Mouse (Mus musculus) lung, postnatal 0 days (tissue): ENCODE data around the gene Elavl3. TPM values are rescaled to one million over a fixed set of nuclear protein-coding genes. Genes with fewer than 3 reads are reported as not detected.

Source experiments
- ATAC-seq: fragments of 200-750 bp; cut with Nextera tagmentation; 2 replicates; pipeline ENCODE4 v1.8.0; 2017; ENCODE audit warnings: moderate library complexity
- DNase-seq: peaks from one replicate; pipeline ENCODE4 v3.0.0-alpha.2; 2016; ENCODE audit warnings: low spot score
- H3K27ac ChIP-seq: fragments of 300-500 bp; sonication (generic); 2 replicates; pipeline ENCODE4 v1.5.1; 2014; ENCODE audit warnings: antibody characterized with exemption, mild to moderate bottlenecking, low read length, mixed read lengths
- H3K27me3 ChIP-seq: fragments of 300-500 bp; sonication (generic); replicated peaks from 2 replicates; pipeline ENCODE4 v1.6.1; 2014; ENCODE audit warnings: low read length, mixed read lengths; ENCODE audit not compliant: insufficient read depth
- H3K36me3 ChIP-seq: fragments of 300-500 bp; sonication (generic); 2 replicates; pipeline ENCODE4 v1.6.1; 2014; ENCODE audit warnings: low read length, mixed read lengths; ENCODE audit not compliant: insufficient read depth
- H3K4me1 ChIP-seq: fragments of 300-500 bp; sonication (generic); 2 replicates; pipeline ENCODE4 v1.6.1; 2014; ENCODE audit warnings: antibody characterized with exemption, low read depth, low read length, mixed read lengths; ENCODE audit not compliant: insufficient read depth
- H3K4me2 ChIP-seq: fragments of 300-500 bp; sonication (generic); replicated peaks from 2 replicates; pipeline ENCODE4 v1.6.1; 2014; ENCODE audit warnings: low read depth, mild to moderate bottlenecking, low read length, moderate library complexity, mixed read lengths
- H3K4me3 ChIP-seq: fragments of 300-500 bp; sonication (generic); 2 replicates; pipeline ENCODE4 v1.5.1; 2014; ENCODE audit warnings: low read depth, low read length
- H3K9ac ChIP-seq: fragments of 300-500 bp; sonication (generic); replicated peaks from 2 replicates; pipeline ENCODE4 v1.6.1; 2014; ENCODE audit warnings: low read depth, mild to moderate bottlenecking
- H3K9me3 ChIP-seq: fragments of 300-500 bp; sonication (generic); 2 replicates; pipeline ENCODE4 v1.6.1; 2016; ENCODE audit warnings: low read length, mixed read lengths
- CTCF ChIP-seq: IDR thresholded peaks from 2 replicates; pipeline ENCODE4 v1.5.1; 2016; ENCODE audit warnings: antibody characterized with exemption, mild to moderate bottlenecking
- EP300 ChIP-seq: IDR thresholded peaks from 2 replicates; pipeline ENCODE4 v1.6.1; 2016; ENCODE audit warnings: antibody characterized with exemption, mild to moderate bottlenecking, control low read depth
- WGBS: fragments of 180-500 bp; shearing (Covaris S2); extraction: QIAGEN DNeasy Blood & Tissue Kit; methylation state at CpG from one replicate; pipeline ENCODE4 v1.1.7; 2014; 5-methylcytosine and 5-hydroxymethylcytosine counted together
- polyA plus RNA-seq: library from polyadenylated mRNA; unstranded; fragments of >200 nt; fragmentation: Nextera tagmentation; extraction: Ambion mirVana; gene quantifications from 2 replicates; pipeline ENCODE4 v1.2.1, GENCODE M21; 2015

Elavl3 gene
- polyA plus RNA-seq, 1 experiment from 2014 or later: 0.04 TPM

- TF ChIP-seq CTCF (no peak), EP300 (no peak)
- WGBS: 0% methylated on average over 18 of the region's 18 CpGs
These were observed 48.7 kb downstream of the Elavl3 start for GRCm38 (mm10) chr9:22003163-22003554.

GRCm38 (mm10) chr9:22002194-22003162 lies 49.3 kb downstream of the Elavl3 start, which contains the start of the genes Ccdc151 and Prkcsh:
Gene Ccdc151, minus strand, starts transcription at chr9:22002634.
Gene Prkcsh, plus strand, starts transcription at chr9:22002806.
- ATAC-seq: peak; percentile 99

More at GRCm38 (mm10) chr9:22003163-22003554, 48.7 kb downstream of the Elavl3 start:
- ATAC-seq (peak; percentile 0; the same call in 1 of the 2 replicates), DNase-seq (no peak)
- Histone ChIP-seq H3K27me3 (no peaks in the 10 kb centered on the region), H3K4me2 (peak overlapping the region; percentile 81), H3K9me3 (no peaks in the 10 kb centered on the region), H3K4me3 (peak overlapping the region; percentile 67), H3K36me3 (peaks cover 9% of the 10 kb centered on the region), H3K27ac (peak overlapping the region; percentile 43; the same call in 1 of the 2 replicates), H3K4me1 (peaks cover 8% of the 10 kb centered on the region; the same call in 1 of the 2 replicates), H3K9ac (peak overlapping the region; percentile 43)

GRCm38 (mm10) chr9:22001633-22002032 lies 50.2 kb downstream of the Elavl3 start:
- no peaks in the 10 kb centered on the region for H3K27me3 ChIP-seq
- no peak for TF ChIP-seq EP300
- TF ChIP-seq CTCF: peak; percentile 14; the same call in 1 of the 2 replicates
- ATAC-seq: no peak
- no peaks in the 10 kb centered on the region; the same call in none of the 2 replicates for H3K36me3 ChIP-seq
- no peak overlapping the region for H3K27ac ChIP-seq
- H3K4me2 ChIP-seq: no peak overlapping the region
- no peak for DNase-seq
- no peak overlapping the region for H3K9ac ChIP-seq
- peaks cover 8% of the 10 kb centered on the region; the same call in 1 of the 2 replicates for H3K4me1 ChIP-seq
- 85% methylated on average over 4 of the region's 4 CpGs for WGBS
- H3K4me3 ChIP-seq: no peak overlapping the region
- H3K9me3 ChIP-seq: no peaks in the 10 kb centered on the region

More at GRCm38 (mm10) chr9:22002194-22003162, 49.3 kb downstream of the Elavl3 start, which contains the start of the genes Ccdc151 and Prkcsh:
- Histone ChIP-seq H3K27ac (peak within 1 kb of the TSS; percentile 43; the same call in 1 of the 2 replicates), H3K9ac (peak within 1 kb of the TSS; percentile 43), H3K9me3 (no peaks in the 10 kb centered on the region), H3K4me1 (peaks cover 8% of the 10 kb centered on the region; the same call in 1 of the 2 replicates), H3K36me3 (peaks cover 3% of the 10 kb centered on the region), H3K4me2 (peak within 1 kb of the TSS; percentile 81), H3K27me3 (no peaks in the 10 kb centered on the region), H3K4me3 (peak within 1 kb of the TSS; percentile 67)
- peak; percentile 100 for DNase-seq
- TF ChIP-seq EP300 (no peak), CTCF (0 out of 2 replicates have a peak, but pooled peaks have one; percentile 14)
- WGBS: 7% methylated on average over 54 of the region's 57 CpGs

GRCm38 (mm10) chr9:22000296-22000695 lies 51.5 kb downstream of the Elavl3 start:
- ATAC-seq (no peak), DNase-seq (no peak)
- 91% methylated on average over 6 of the region's 6 CpGs for WGBS
- no peaks in the 10 kb centered on the region for H3K9me3 ChIP-seq
- no peaks in the 10 kb centered on the region for H3K27me3 ChIP-seq
- no peak overlapping the region for H3K27ac ChIP-seq
- H3K4me3 ChIP-seq: no peak overlapping the region
- H3K4me1 ChIP-seq: peaks cover 8% of the 10 kb centered on the region; the same call in 1 of the 2 replicates
- no peaks in the 10 kb centered on the region; the same call in 1 of the 2 replicates for H3K36me3 ChIP-seq
- no peak overlapping the region for H3K4me2 ChIP-seq
- no peak overlapping the region for H3K9ac ChIP-seq
- TF ChIP-seq EP300 (no peak), CTCF (no peak)

- no peak overlapping the region for H3K4me2 ChIP-seq
- H3K9ac ChIP-seq: no peak overlapping the region
- no peak overlapping the region for H3K27ac ChIP-seq
- peaks cover 10% of the 10 kb centered on the region; the same call in 1 of the 2 replicates for H3K27me3 ChIP-seq
- H3K9me3 ChIP-seq: no peaks in the 10 kb centered on the region
- H3K4me1 ChIP-seq: no peaks in the 10 kb centered on the region
- DNase-seq (no peak), ATAC-seq (no peak)
- TF ChIP-seq CTCF: no peak
- 82% methylated on average over 3 of the region's 3 CpGs for WGBS
- no peaks in the 10 kb centered on the region for H3K36me3 ChIP-seq
- H3K4me3 ChIP-seq: no peak overlapping the region
These were observed 55.5 kb downstream of the Elavl3 start for GRCm38 (mm10) chr9:21996178-21996867.
